Comparison of ENCODE assay signal across 9 mouse cellular contexts in genomic region chr8:39297548-39298306, GRCm38 (mm10).
DNase-seq lines count a peak whose midpoint lies in the region; ATAC-seq lines count a peak whose summit lies in the region.
"Had no signal": no experiment of that assay in that cellular context is flagged by ENCODE, and none has a peak within 500 bp of the region (broad histone marks: within the 10 kb centered on the region; RNA-seq: fewer than 3 reads in every experiment).

No protein-coding gene starts in this region.

- WGBS in kidney, embryonic 15.5 days: 6% methylated on average over 12 of the region's 12 CpGs
- WGBS in embryonic facial prominence, embryonic 15.5 days: 17% methylated on average over 12 of the region's 12 CpGs
- 20% methylated on average over 12 of the region's 12 CpGs for WGBS in midbrain, embryonic 16.5 days
- 18% methylated on average over 12 of the region's 12 CpGs for WGBS in forebrain, embryonic 16.5 days

- peaks cover 6% of the 10 kb centered on the region; the same call in 1 of the 2 replicates for H3K4me1 ChIP-seq in kidney, embryonic 15.5 days
- peaks cover 4% of the 10 kb centered on the region; the same call in 1 of the 2 replicates for H3K4me1 ChIP-seq in embryonic facial prominence, embryonic 15.5 days
- H3K4me1 ChIP-seq in midbrain, embryonic 16.5 days (ENCODE audit: control insufficient read depth, insufficient read depth, low read length): 0 out of 2 replicates have a peak, but pooled peaks cover 5% of the 10 kb centered on the region
- no peaks in the 10 kb centered on the region for H3K4me1 ChIP-seq in forebrain, embryonic 16.5 days (replicated peaks; ENCODE audit: control insufficient read depth, insufficient read depth, low read length)

- no peaks in the 10 kb centered on the region for H3K36me3 ChIP-seq in kidney, embryonic 15.5 days
- no peaks in the 10 kb centered on the region for H3K36me3 ChIP-seq in embryonic facial prominence, embryonic 15.5 days
- H3K36me3 ChIP-seq in midbrain, embryonic 16.5 days (ENCODE audit: control insufficient read depth, insufficient read depth, low read length): no peaks in the 10 kb centered on the region
- no peaks in the 10 kb centered on the region for H3K36me3 ChIP-seq in forebrain, embryonic 16.5 days (ENCODE audit: control insufficient read depth, insufficient read depth)
- H3K36me3 ChIP-seq: G1E had no signal

- H3K9me3 ChIP-seq in kidney, embryonic 15.5 days (replicated peaks): no peaks in the 10 kb centered on the region
- no peaks in the 10 kb centered on the region for H3K9me3 ChIP-seq in embryonic facial prominence, embryonic 15.5 days (replicated peaks)
- no peaks in the 10 kb centered on the region for H3K9me3 ChIP-seq in midbrain, embryonic 16.5 days (replicated peaks; ENCODE audit: control insufficient read depth, low read length, poor library complexity, severe bottlenecking)
- H3K9me3 ChIP-seq in forebrain, embryonic 16.5 days (ENCODE audit: control insufficient read depth, low read length): no peaks in the 10 kb centered on the region
- H3K9me3 ChIP-seq: G1E had no signal

- H3K4me2 ChIP-seq in kidney, embryonic 15.5 days: peak overlapping the region; percentile 50
- 0 out of 2 replicates have a peak overlapping the region, but pooled peaks have one; percentile 24 for H3K4me2 ChIP-seq in embryonic facial prominence, embryonic 15.5 days (replicated peaks)
- peak overlapping the region; percentile 10; the same call in 1 of the 2 replicates for H3K4me2 ChIP-seq in midbrain, embryonic 16.5 days (ENCODE audit: low read length)
- H3K4me2 ChIP-seq in forebrain, embryonic 16.5 days (ENCODE audit: low read length): no peak overlapping the region

- H3K9ac ChIP-seq in kidney, embryonic 15.5 days: no peak overlapping the region
- no peak overlapping the region for H3K9ac ChIP-seq in embryonic facial prominence, embryonic 15.5 days
- no peak overlapping the region for H3K9ac ChIP-seq in midbrain, embryonic 16.5 days (ENCODE audit: low read depth, low read length)
- no peak overlapping the region for H3K9ac ChIP-seq in forebrain, embryonic 16.5 days (replicated peaks; ENCODE audit: low read depth, low read length)

- H3K27me3 ChIP-seq in kidney, embryonic 15.5 days: no peaks in the 10 kb centered on the region
- no peaks in the 10 kb centered on the region for H3K27me3 ChIP-seq in embryonic facial prominence, embryonic 15.5 days
- no peaks in the 10 kb centered on the region for H3K27me3 ChIP-seq in midbrain, embryonic 16.5 days (ENCODE audit: control insufficient read depth, insufficient read depth, low read depth, low read length)
- no peaks in the 10 kb centered on the region for H3K27me3 ChIP-seq in forebrain, embryonic 16.5 days (replicated peaks; ENCODE audit: control insufficient read depth, insufficient read depth, low read length)

- H3K27ac ChIP-seq in kidney, embryonic 15.5 days: peak overlapping the region; percentile 65
- no peak overlapping the region for H3K27ac ChIP-seq in embryonic facial prominence, embryonic 15.5 days (replicated peaks)
- no peak overlapping the region for H3K27ac ChIP-seq in midbrain, embryonic 16.5 days (ENCODE audit: low read length)
- no peak overlapping the region for H3K27ac ChIP-seq in forebrain, embryonic 16.5 days (ENCODE audit: low read length)

- ATAC-seq in kidney, embryonic 15.5 days (replicated peaks; ENCODE audit: low FRiP score): peak; percentile 82
- no peak for ATAC-seq in embryonic facial prominence, embryonic 15.5 days (ENCODE audit: insufficient number of reproducible peaks, low FRiP score, low TSS enrichment, low read depth)
- no peak for ATAC-seq in midbrain, embryonic 16.5 days
- ATAC-seq in forebrain, embryonic 16.5 days: no peak
- no peak for ATAC-seq in granulocyte monocyte progenitor cell, adult 5-6 weeks (replicated peaks; ENCODE audit: poor library complexity, severe bottlenecking)

- DNase-seq in kidney, postnatal 25 days: no peak
- DNase-seq in kidney, postnatal 4 days: peak; percentile 4 to 9
- DNase-seq in yolk sac, embryonic 10.5 days (ENCODE audit: low spot score): no peak

- H3K4me3 ChIP-seq in kidney, embryonic 15.5 days (replicated peaks): peak overlapping the region; percentile 29
- no peak overlapping the region for H3K4me3 ChIP-seq in embryonic facial prominence, embryonic 15.5 days (replicated peaks)
- H3K4me3 ChIP-seq in midbrain, embryonic 16.5 days (ENCODE audit: low read depth, low read length): no peak overlapping the region
- H3K4me3 ChIP-seq in forebrain, embryonic 16.5 days (replicated peaks; ENCODE audit: low read length): no peak overlapping the region

Comparison
In these comparisons a context has a peak if more than half of its experiments do, and no peak if none do; other contexts are left out.
1. DNase-seq: peak in kidney, postnatal 4 days (2 of 2); none in kidney, postnatal 25 days (0 of 2) and yolk sac, embryonic 10.5 days (single experiment).